ENCODE assay signal across 8 mouse cellular contexts in genomic region chr2:181463008-181463738, GRCm38 (mm10). TPM values are rescaled to one million over a fixed set of nuclear protein-coding genes. Genes with fewer than 3 reads are reported as not detected.
DNase-seq lines count a peak whose midpoint lies in the region; ATAC-seq and TF ChIP-seq lines count a peak whose summit lies in the region.

No protein-coding gene starts in this region.

- peaks cover 2% of the 10 kb centered on the region; the same call in 1 of the 2 replicates for H3K4me1 ChIP-seq in embryonic facial prominence, embryonic 11.5 days (ENCODE audit: control insufficient read depth, insufficient read depth, low read length)
- no peaks in the 10 kb centered on the region for H3K4me1 ChIP-seq in lung, postnatal 0 days (ENCODE audit: insufficient read depth, low read depth, low read length)

- 0 out of 2 replicates have a peak, but pooled peaks have one; percentile 1 for TF ChIP-seq CTCF in lung, postnatal 0 days (IDR thresholded peaks at IDR 0.05)

- H3K27ac ChIP-seq in embryonic facial prominence, embryonic 11.5 days (replicated peaks; ENCODE audit: low read depth, low read length): no peak overlapping the region
- H3K27ac ChIP-seq in lung, postnatal 0 days (ENCODE audit: low read length): no peak overlapping the region

- intact Hi-C loops in heart, postnatal 14 days (cut with DNase I): no loop called here

- no peak for ATAC-seq in embryonic facial prominence, embryonic 11.5 days (replicated peaks; ENCODE audit: insufficient number of reproducible peaks, low FRiP score, low TSS enrichment, low read depth)
- ATAC-seq in lung, postnatal 0 days: peak; percentile 48

- H3K9ac ChIP-seq in embryonic facial prominence, embryonic 11.5 days (replicated peaks; ENCODE audit: low read length): no peak overlapping the region
- H3K9ac ChIP-seq in lung, postnatal 0 days (replicated peaks; ENCODE audit: low read depth): no peak overlapping the region

- 47% methylated on average over 7 of the region's 7 CpGs for WGBS in embryonic facial prominence, embryonic 11.5 days
- 38% methylated on average over 7 of the region's 7 CpGs for WGBS in lung, postnatal 0 days

- no peaks in the 10 kb centered on the region for H3K36me3 ChIP-seq in embryonic facial prominence, embryonic 11.5 days (replicated peaks; ENCODE audit: control insufficient read depth, insufficient read depth, low read depth, low read length)
- no peaks in the 10 kb centered on the region for H3K36me3 ChIP-seq in lung, postnatal 0 days (ENCODE audit: insufficient read depth, low read length)

- DNase-seq in NIH3T3 (ENCODE audit: low read depth): peak; percentile 38
- peak; percentile 63 for DNase-seq in adrenal gland, postnatal 25 days
- peak; percentile 39 for DNase-seq in embryonic facial prominence, embryonic 11.5 days (ENCODE audit: low spot score)
- DNase-seq in heart, postnatal 14 days: peak; percentile 53 to 70
- DNase-seq in kidney, postnatal 36 days: peak; percentile 77 to 82
- peak; percentile 86 for DNase-seq in lung, postnatal 0 days (ENCODE audit: low spot score)
- DNase-seq in right cerebral cortex, adult 2 months (ENCODE audit: low spot score in 2 of 2): peak; percentile 50 to 53
- no peak for DNase-seq in B cell, adult 2 months

- TF ChIP-seq EP300 in lung, postnatal 0 days (IDR thresholded peaks at IDR 0.05): no peak

- no peak overlapping the region for H3K4me2 ChIP-seq in embryonic facial prominence, embryonic 11.5 days (ENCODE audit: low read depth, low read length)
- H3K4me2 ChIP-seq in lung, postnatal 0 days (replicated peaks; ENCODE audit: low read depth, low read length): no peak overlapping the region

- H3K4me3 ChIP-seq in embryonic facial prominence, embryonic 11.5 days (ENCODE audit: low read depth, low read length): no peak overlapping the region
- H3K4me3 ChIP-seq in lung, postnatal 0 days (ENCODE audit: low read depth, low read length): no peak overlapping the region

- no peaks in the 10 kb centered on the region for H3K9me3 ChIP-seq in embryonic facial prominence, embryonic 11.5 days (replicated peaks; ENCODE audit: control insufficient read depth, low read length)
- no peaks in the 10 kb centered on the region for H3K9me3 ChIP-seq in lung, postnatal 0 days (ENCODE audit: low read length)

- H3K27me3 ChIP-seq in embryonic facial prominence, embryonic 11.5 days (ENCODE audit: control insufficient read depth, insufficient read depth, low read length): no peaks in the 10 kb centered on the region
- H3K27me3 ChIP-seq in lung, postnatal 0 days (replicated peaks; ENCODE audit: insufficient read depth, low read length): no peaks in the 10 kb centered on the region

RNA-seq across cellular contexts. Expression of gene Zbtb46, which starts 3.9 kb away (rescaled TPM):
- 14.6 and 20.8 TPM in 2 replicates for total RNA-seq in adrenal gland, postnatal 25 days (2021)
- 7.4 and 9.0 TPM in 2 replicates for polyA plus RNA-seq in embryonic facial prominence, embryonic 11.5 days (2014; fragmentation: Nextera tagmentation; extraction: Ambion mirVana)
- total RNA-seq in heart, postnatal 14 days (2021): 10 to 100 TPM; 13.8 to 14.4 TPM
- polyA plus RNA-seq in lung, postnatal 0 days (2015; fragmentation: Nextera tagmentation; extraction: Ambion mirVana): 11.2 and 14.8 TPM in 2 replicates

RNA-seq across cellular contexts. Expression of gene Abhd16b, which starts 29.8 kb away (rescaled TPM):
- total RNA-seq in adrenal gland, postnatal 25 days (2021): not detected in 2 replicates
- 0.11 and 0.15 TPM in 2 replicates for polyA plus RNA-seq in embryonic facial prominence, embryonic 11.5 days (2014; fragmentation: Nextera tagmentation; extraction: Ambion mirVana)
- not detected for total RNA-seq in heart, postnatal 14 days (2021)
- polyA plus RNA-seq in lung, postnatal 0 days (2015; fragmentation: Nextera tagmentation; extraction: Ambion mirVana): 0.21 and 0.25 TPM in 2 replicates

RNA-seq across cellular contexts. Expression of gene Tpd52l2, which starts 33.8 kb away (rescaled TPM):
- total RNA-seq in adrenal gland, postnatal 25 days (2021): 118 and 121 TPM in 2 replicates
- 166 and 169 TPM in 2 replicates for polyA plus RNA-seq in embryonic facial prominence, embryonic 11.5 days (2014; fragmentation: Nextera tagmentation; extraction: Ambion mirVana)
- total RNA-seq in heart, postnatal 14 days (2021): 10 to 100 TPM; 63.4 to 68.9 TPM
- 131 and 135 TPM in 2 replicates for polyA plus RNA-seq in lung, postnatal 0 days (2015; fragmentation: Nextera tagmentation; extraction: Ambion mirVana)

RNA-seq across cellular contexts. Expression of gene Dnajc5, which starts 57.1 kb away (rescaled TPM):
- total RNA-seq in adrenal gland, postnatal 25 days (2021): 81.9 and 101 TPM in 2 replicates
- polyA plus RNA-seq in embryonic facial prominence, embryonic 11.5 days (2014; fragmentation: Nextera tagmentation; extraction: Ambion mirVana): 77.0 and 79.1 TPM in 2 replicates
- 10 to 100 TPM; 81.4 to 83.8 TPM for total RNA-seq in heart, postnatal 14 days (2021)
- polyA plus RNA-seq in lung, postnatal 0 days (2015; fragmentation: Nextera tagmentation; extraction: Ambion mirVana): 57.2 and 59.5 TPM in 2 replicates

Comparison
In these comparisons a context has a peak if more than half of its experiments do, and no peak if none do; other contexts are left out.
1. DNase-seq: peak in NIH3T3 (single experiment), adrenal gland, postnatal 25 days (single experiment), embryonic facial prominence, embryonic 11.5 days (single experiment), heart, postnatal 14 days (2 of 2), kidney, postnatal 36 days (2 of 2), lung, postnatal 0 days (single experiment) and right cerebral cortex, adult 2 months (2 of 2); none in B cell, adult 2 months (0 of 2).